Mouse (Mus musculus): Measurements from ENCODE around the gene Aaed1. TPM values are rescaled to one million over a fixed set of nuclear protein-coding genes. Genes with fewer than 3 reads are reported as not detected.

Gene Aaed1
- polyA plus RNA-seq, 1 experiment from 2014 or later = 37.3 TPM

GRCm38 (mm10) chr13:64335546-64336132 lies 23.1 kb upstream of the Aaed1 start:
- Histone ChIP-seq H3K36me3 (ENCODE audit: control insufficient read depth, insufficient read depth, low read length) (no peaks in the 10 kb centered on the region), H3K27me3 (replicated peaks; ENCODE audit: control insufficient read depth, insufficient read depth, low read length) (no peaks in the 10 kb centered on the region), H3K4me3 (ENCODE audit: low read length) (no peak overlapping the region), H3K9ac (ENCODE audit: low read depth, low read length) (no peak overlapping the region), H3K9me3 (ENCODE audit: control insufficient read depth, low read length) (no peaks in the 10 kb centered on the region), H3K4me2 (ENCODE audit: low read depth, low read length) (no peak overlapping the region), H3K27ac (ENCODE audit: low read length) (no peak overlapping the region), H3K4me1 (ENCODE audit: control insufficient read depth, insufficient read depth, low read length) (no peaks in the 10 kb centered on the region)
- ATAC-seq = peak; percentile 85
- 43% methylated on average over 4 of the region's 4 CpGs for WGBS

- Histone ChIP-seq H3K27ac (ENCODE audit: low read length) (no peak overlapping the region), H3K9ac (ENCODE audit: low read depth, low read length) (no peak overlapping the region), H3K9me3 (ENCODE audit: control insufficient read depth, low read length) (no peaks in the 10 kb centered on the region), H3K4me3 (ENCODE audit: low read length) (no peak overlapping the region), H3K27me3 (replicated peaks; ENCODE audit: control insufficient read depth, insufficient read depth, low read length) (no peaks in the 10 kb centered on the region), H3K4me2 (ENCODE audit: low read depth, low read length) (no peak overlapping the region), H3K4me1 (ENCODE audit: control insufficient read depth, insufficient read depth, low read length) (no peaks in the 10 kb centered on the region), H3K36me3 (ENCODE audit: control insufficient read depth, insufficient read depth, low read length) (no peaks in the 10 kb centered on the region)
- no peak for ATAC-seq
- 73% methylated on average over 3 of the region's 3 CpGs for WGBS
These were observed 20.6 kb upstream of the Aaed1 start for GRCm38 (mm10) chr13:64333102-64333501.

DNA sequence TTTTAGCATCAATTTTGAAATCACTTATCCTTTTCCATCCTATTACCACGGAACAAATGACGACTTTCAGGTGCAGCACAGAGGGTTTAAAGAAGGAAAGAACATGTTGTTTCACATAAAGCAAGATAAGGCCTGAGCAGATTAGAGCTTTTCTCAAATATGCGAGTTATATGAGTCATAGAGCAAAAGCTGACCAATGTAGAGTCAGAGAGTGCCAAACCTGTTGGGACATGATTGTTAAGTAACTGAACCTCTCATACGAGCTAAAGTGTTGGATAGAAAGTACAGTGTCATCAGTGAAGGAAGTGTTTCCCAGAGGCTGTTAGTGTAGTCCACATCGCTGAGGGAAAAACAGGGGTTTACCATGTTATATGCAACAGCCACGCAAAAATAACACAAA lies 19.8 kb upstream of the Aaed1 start:
- H3K27ac ChIP-seq (ENCODE audit: low read length) = no peak overlapping the region
- no peaks in the 10 kb centered on the region for H3K36me3 ChIP-seq (ENCODE audit: control insufficient read depth, insufficient read depth, low read length)
- no peaks in the 10 kb centered on the region for H3K27me3 ChIP-seq (replicated peaks; ENCODE audit: control insufficient read depth, insufficient read depth, low read length)
- H3K4me3 ChIP-seq (ENCODE audit: low read length) = no peak overlapping the region
- no peaks in the 10 kb centered on the region for H3K9me3 ChIP-seq (ENCODE audit: control insufficient read depth, low read length)
- WGBS = 68% methylated on average over 6 of the region's 6 CpGs
- no peak overlapping the region for H3K9ac ChIP-seq (ENCODE audit: low read depth, low read length)
- ATAC-seq = no peak
- no peak overlapping the region for H3K4me2 ChIP-seq (ENCODE audit: low read depth, low read length)
- H3K4me1 ChIP-seq (ENCODE audit: control insufficient read depth, insufficient read depth, low read length) = no peaks in the 10 kb centered on the region

GRCm38 (mm10) chr13:64322561-64323281 lies 10.2 kb upstream of the Aaed1 start:
- H3K4me2 ChIP-seq (ENCODE audit: low read depth, low read length) = no peak overlapping the region
- no peak overlapping the region for H3K27ac ChIP-seq (ENCODE audit: low read length)
- no peak overlapping the region for H3K9ac ChIP-seq (ENCODE audit: low read depth, low read length)
- no peak overlapping the region for H3K4me3 ChIP-seq (ENCODE audit: low read length)
- H3K9me3 ChIP-seq (ENCODE audit: control insufficient read depth, low read length) = no peaks in the 10 kb centered on the region
- H3K27me3 ChIP-seq (replicated peaks; ENCODE audit: control insufficient read depth, insufficient read depth, low read length) = no peaks in the 10 kb centered on the region
- WGBS = 83% methylated on average over 8 of the region's 8 CpGs
- no peak for ATAC-seq
- no peaks in the 10 kb centered on the region for H3K36me3 ChIP-seq (ENCODE audit: control insufficient read depth, insufficient read depth, low read length)
- no peaks in the 10 kb centered on the region for H3K4me1 ChIP-seq (ENCODE audit: control insufficient read depth, insufficient read depth, low read length)

DNA sequence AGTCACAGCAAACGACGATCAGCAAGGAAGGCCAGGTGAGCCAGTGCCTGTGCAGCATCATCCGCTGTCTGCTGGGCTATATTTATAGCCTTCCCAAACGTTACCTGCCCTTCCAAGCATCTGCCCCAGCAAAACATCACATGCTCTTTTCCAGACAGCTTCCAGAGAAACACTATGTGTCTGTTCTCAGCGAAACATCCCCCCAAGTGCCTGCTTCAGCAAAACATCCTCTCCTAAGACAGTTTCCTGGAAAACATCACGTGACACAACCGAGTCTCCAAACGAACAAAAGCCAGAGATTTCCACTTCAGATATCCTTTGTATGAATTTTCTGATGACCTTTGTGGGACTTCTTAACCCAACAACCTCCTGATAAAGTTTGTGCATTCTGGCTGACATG lies 7.8 kb upstream of the Aaed1 start:
- Histone ChIP-seq H3K27me3 (replicated peaks; ENCODE audit: control insufficient read depth, insufficient read depth, low read length) (no peaks in the 10 kb centered on the region), H3K4me1 (ENCODE audit: control insufficient read depth, insufficient read depth, low read length) (no peaks in the 10 kb centered on the region), H3K4me3 (ENCODE audit: low read length) (no peak overlapping the region), H3K9me3 (ENCODE audit: control insufficient read depth, low read length) (no peaks in the 10 kb centered on the region), H3K9ac (ENCODE audit: low read depth, low read length) (no peak overlapping the region), H3K27ac (ENCODE audit: low read length) (no peak overlapping the region), H3K4me2 (ENCODE audit: low read depth, low read length) (no peak overlapping the region), H3K36me3 (ENCODE audit: control insufficient read depth, insufficient read depth, low read length) (no peaks in the 10 kb centered on the region)
- WGBS = 64% methylated on average over 8 of the region's 8 CpGs
- no peak for ATAC-seq

DNA sequence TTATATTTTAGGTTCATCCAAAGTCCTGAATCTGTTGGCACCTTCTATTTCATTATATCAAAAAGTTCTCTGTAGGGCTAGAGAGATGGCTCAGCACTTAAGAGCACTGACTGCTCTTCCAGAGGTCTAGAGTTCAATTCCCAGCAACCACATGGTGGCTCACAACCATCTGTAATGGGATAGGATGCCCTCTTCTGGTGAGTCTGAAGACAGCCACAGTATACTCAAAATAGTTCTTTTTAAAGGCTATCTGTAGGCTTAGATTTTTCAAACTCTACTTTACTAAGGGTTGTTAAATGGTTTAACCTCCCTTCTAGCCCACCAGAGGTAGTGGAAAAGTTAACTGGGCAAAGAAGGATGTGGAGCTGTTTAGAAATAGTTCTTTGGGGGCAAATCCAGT lies 7.3 kb upstream of the Aaed1 start:
- Histone ChIP-seq H3K27me3 (replicated peaks; ENCODE audit: control insufficient read depth, insufficient read depth, low read length) (no peaks in the 10 kb centered on the region), H3K9ac (ENCODE audit: low read depth, low read length) (no peak overlapping the region), H3K4me3 (ENCODE audit: low read length) (no peak overlapping the region), H3K4me2 (ENCODE audit: low read depth, low read length) (no peak overlapping the region), H3K4me1 (ENCODE audit: control insufficient read depth, insufficient read depth, low read length) (no peaks in the 10 kb centered on the region), H3K36me3 (ENCODE audit: control insufficient read depth, insufficient read depth, low read length) (no peaks in the 10 kb centered on the region), H3K27ac (ENCODE audit: low read length) (no peak overlapping the region), H3K9me3 (ENCODE audit: control insufficient read depth, low read length) (no peaks in the 10 kb centered on the region)
- no peak for ATAC-seq

- WGBS = 65% methylated on average over 2 of the region's 2 CpGs
- Histone ChIP-seq H3K9me3 (ENCODE audit: control insufficient read depth, low read length) (no peaks in the 10 kb centered on the region), H3K36me3 (ENCODE audit: control insufficient read depth, insufficient read depth, low read length) (no peaks in the 10 kb centered on the region), H3K27me3 (replicated peaks; ENCODE audit: control insufficient read depth, insufficient read depth, low read length) (no peaks in the 10 kb centered on the region), H3K9ac (ENCODE audit: low read depth, low read length) (no peak overlapping the region), H3K4me1 (ENCODE audit: control insufficient read depth, insufficient read depth, low read length) (no peaks in the 10 kb centered on the region), H3K4me3 (ENCODE audit: low read length) (no peak overlapping the region), H3K4me2 (ENCODE audit: low read depth, low read length) (no peak overlapping the region), H3K27ac (ENCODE audit: low read length) (no peak overlapping the region)
- no peak for ATAC-seq
These were observed 5.8 kb upstream of the Aaed1 start for GRCm38 (mm10) chr13:64318355-64318754.

DNA sequence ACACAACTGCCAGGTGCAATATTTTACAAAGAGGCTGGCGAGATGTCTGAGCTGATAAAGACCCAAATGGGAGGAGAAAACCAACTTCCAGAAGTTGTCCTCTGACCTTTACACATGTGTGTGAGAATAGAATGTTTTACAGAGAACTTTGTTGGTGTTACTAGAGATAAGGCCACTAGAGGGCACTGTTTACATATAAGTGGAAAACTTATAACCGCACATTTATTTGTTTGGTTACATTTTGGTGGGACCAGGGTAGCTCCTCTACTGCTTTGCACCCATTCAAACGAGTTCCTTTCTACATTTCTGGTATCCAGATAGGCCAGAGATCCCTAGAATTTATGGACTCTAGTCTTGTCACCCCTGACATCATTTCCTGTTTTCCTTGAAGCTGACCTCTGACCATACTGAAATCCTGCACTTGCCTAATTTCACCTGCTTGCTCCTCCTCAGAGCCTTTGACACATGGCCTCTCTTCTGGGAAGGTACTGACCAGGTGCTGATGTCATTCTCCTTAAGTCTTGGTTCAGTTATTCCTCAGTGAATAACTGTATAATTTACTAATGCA lies 3.1 kb upstream of the Aaed1 start:
- Histone ChIP-seq H3K4me3 (ENCODE audit: low read length) (no peak overlapping the region), H3K9me3 (ENCODE audit: control insufficient read depth, low read length) (no peaks in the 10 kb centered on the region), H3K36me3 (ENCODE audit: control insufficient read depth, insufficient read depth, low read length) (no peaks in the 10 kb centered on the region), H3K4me1 (ENCODE audit: control insufficient read depth, insufficient read depth, low read length) (peaks cover 11% of the 10 kb centered on the region), H3K9ac (ENCODE audit: low read depth, low read length) (no peak overlapping the region), H3K27ac (ENCODE audit: low read length) (no peak overlapping the region), H3K4me2 (ENCODE audit: low read depth, low read length) (no peak overlapping the region), H3K27me3 (replicated peaks; ENCODE audit: control insufficient read depth, insufficient read depth, low read length) (no peaks in the 10 kb centered on the region)
- WGBS = under 1% methylated on average over 3 of the region's 3 CpGs
- ATAC-seq = no peak

DNA sequence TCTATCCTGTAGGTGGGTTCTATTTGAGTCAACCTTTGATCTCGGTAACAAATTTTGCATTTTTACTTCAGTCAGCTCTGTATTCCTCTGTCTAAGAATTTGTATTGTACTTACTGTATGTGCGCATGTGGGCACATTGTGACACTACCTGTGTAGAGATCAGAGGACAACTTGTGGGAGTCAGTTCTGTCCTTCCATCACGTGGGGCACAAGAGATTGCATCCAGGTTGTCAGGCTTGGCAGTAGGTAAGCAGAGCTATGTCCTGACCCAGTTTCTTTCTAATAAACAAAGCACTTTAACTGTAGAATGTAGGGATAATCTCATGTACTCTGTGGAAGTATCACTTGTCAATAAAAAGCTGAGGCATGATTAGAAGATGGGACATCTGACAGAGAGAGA lies 1.5 kb upstream of the Aaed1 start:
- no peak overlapping the region for H3K4me2 ChIP-seq (ENCODE audit: low read depth, low read length)
- H3K4me3 ChIP-seq (ENCODE audit: low read length) = no peak overlapping the region
- no peaks in the 10 kb centered on the region for H3K27me3 ChIP-seq (replicated peaks; ENCODE audit: control insufficient read depth, insufficient read depth, low read length)
- no peaks in the 10 kb centered on the region for H3K36me3 ChIP-seq (ENCODE audit: control insufficient read depth, insufficient read depth, low read length)
- no peaks in the 10 kb centered on the region for H3K9me3 ChIP-seq (ENCODE audit: control insufficient read depth, low read length)
- H3K9ac ChIP-seq (ENCODE audit: low read depth, low read length) = no peak overlapping the region
- WGBS = 71% methylated on average over 3 of the region's 3 CpGs
- H3K4me1 ChIP-seq (ENCODE audit: control insufficient read depth, insufficient read depth, low read length) = peaks cover 23% of the 10 kb centered on the region
- no peak for ATAC-seq
- H3K27ac ChIP-seq (ENCODE audit: low read length) = no peak overlapping the region

All from intestine, embryonic 16.5 days (tissue).